Mouse (Mus musculus): ENCODE data around the gene Utrn.

- TF ChIP-seq POLR2A (IDR thresholded peaks at IDR 0.05; ENCODE audit: borderline replicate concordance, extremely low read depth, insufficient read depth, insufficient read length, poor library complexity, severe bottlenecking) (no peak), CTCF (IDR thresholded peaks at IDR 0.05; ENCODE audit: borderline replicate concordance, extremely low read depth, insufficient read depth, insufficient read length) (no peak)
These were observed 60.7 kb downstream of the Utrn start for GRCm38 (mm10) chr10:12808467-12808866.
